Mouse (Mus musculus) hindbrain, embryonic 14.5 days (tissue): ENCODE results near the gene Frrs1l. TPM values are rescaled to one million over a fixed set of nuclear protein-coding genes. Genes with fewer than 3 reads are reported as not detected.

ENCODE experiments used
- ATAC-seq: fragments of 200-750 bp; cut with Nextera tagmentation; 2 replicates; pipeline ENCODE4 v1.8.0; 2017; ENCODE audit warnings: moderate number of reproducible peaks, mild to moderate bottlenecking, moderate TSS enrichment, moderate library complexity; ENCODE audit not compliant: low FRiP score
- DNase-seq: peaks from one replicate; pipeline ENCODE4 v3.0.0-alpha.2; 2015; ENCODE audit warnings: low spot score
- H3K27ac ChIP-seq: fragments of 300-500 bp; sonication (generic); 2 replicates; pipeline ENCODE4 v1.5.1; 2014; ENCODE audit warnings: mild to moderate bottlenecking, moderate library complexity
- H3K27me3 ChIP-seq: fragments of 300-500 bp; sonication (generic); 2 replicates; pipeline ENCODE4 v1.6.1; 2014; ENCODE audit warnings: mild to moderate bottlenecking, low read length, mixed read lengths; ENCODE audit not compliant: control insufficient read depth, insufficient read depth
- H3K36me3 ChIP-seq: fragments of 300-500 bp; sonication (generic); replicated peaks from 2 replicates; pipeline ENCODE4 v1.6.1; 2014; ENCODE audit not compliant: control insufficient read depth, insufficient read depth
- H3K4me1 ChIP-seq: fragments of 300-500 bp; sonication (generic); replicated peaks from 2 replicates; pipeline ENCODE4 v1.6.1; 2014; ENCODE audit warnings: antibody characterized with exemption, low read length, mixed read lengths; ENCODE audit not compliant: control insufficient read depth, insufficient read depth
- H3K4me2 ChIP-seq: fragments of 300-500 bp; sonication (generic); replicated peaks from 2 replicates; pipeline ENCODE4 v1.6.1; 2014; ENCODE audit warnings: mild to moderate bottlenecking, moderate library complexity
- H3K4me3 ChIP-seq: fragments of 300-500 bp; sonication (generic); replicated peaks from 2 replicates; pipeline ENCODE4 v1.5.1; 2014; ENCODE audit warnings: mild to moderate bottlenecking, low read length
- H3K9ac ChIP-seq: fragments of 300-500 bp; sonication (generic); 2 replicates; pipeline ENCODE4 v1.6.1; 2014
- H3K9me3 ChIP-seq: fragments of 300-500 bp; sonication (generic); 2 replicates; pipeline ENCODE4 v1.6.1; 2016; ENCODE audit warnings: low read length; ENCODE audit not compliant: control insufficient read depth
- WGBS: fragments of 180-500 bp; shearing (Covaris S2); extraction: QIAGEN DNeasy Blood & Tissue Kit; methylation state at CpG from one replicate; pipeline ENCODE4 v1.1.7; 2014; 5-methylcytosine and 5-hydroxymethylcytosine counted together
- polyA plus RNA-seq: library from polyadenylated mRNA; unstranded; fragments of >200 nt; fragmentation: Nextera tagmentation; extraction: Ambion mirVana; gene quantifications from 2 replicates; pipeline ENCODE4 v1.2.1, GENCODE M21; 2014

Frrs1l gene
- polyA plus RNA-seq: 34.2 and 38.2 TPM in 2 replicates

DNA sequence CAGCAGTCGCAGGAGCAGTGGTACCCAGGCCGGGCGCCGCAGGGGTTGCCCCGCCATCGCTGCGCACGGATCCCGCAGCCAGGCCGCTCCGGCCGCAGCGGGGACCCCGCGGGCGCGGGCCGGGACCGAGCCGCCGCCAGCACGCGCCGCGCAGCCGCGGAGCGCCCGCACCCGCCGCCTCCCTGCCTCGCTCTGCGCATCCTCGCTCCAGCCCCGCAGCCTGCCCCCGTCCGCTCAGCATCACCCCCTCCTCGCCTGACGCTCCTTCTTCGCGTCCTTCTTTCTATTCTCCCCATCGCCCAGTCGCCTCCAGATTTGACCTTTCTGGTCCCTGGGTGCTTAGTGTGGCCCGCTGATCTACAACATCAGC is at the start of gene Frrs1l:
Gene Frrs1l, minus strand, starts transcription at position 177 of the 370 bp plus-strand sequence.
- Histone ChIP-seq H3K9ac (peak within 1 kb of the TSS; percentile 77), H3K27ac (peak within 1 kb of the TSS; percentile 86), H3K9me3 (no peaks in the 10 kb centered on the region), H3K36me3 (peaks cover 3% of the 10 kb centered on the region; the same call in 1 of the 2 replicates), H3K27me3 (no peaks in the 10 kb centered on the region), H3K4me2 (peak within 1 kb of the TSS; percentile 85), H3K4me3 (peak within 1 kb of the TSS; percentile 69), H3K4me1 (peaks cover 5% of the 10 kb centered on the region; the same call in 1 of the 2 replicates)
- DNase-seq (peak; percentile 68), ATAC-seq (peak; percentile 92)
- WGBS: under 1% methylated on average over 38 of the region's 44 CpGs

GRCm38 (mm10) chr4:57039127-57040031 is 49.2 kb upstream of the Frrs1l start:
- ATAC-seq (peak; percentile 83), DNase-seq (peak; percentile 65)
- Histone ChIP-seq H3K27me3 (no peaks in the 10 kb centered on the region), H3K27ac (peak overlapping the region; percentile 58), H3K4me3 (peak overlapping the region; percentile 16), H3K36me3 (no peaks in the 10 kb centered on the region), H3K4me1 (no peaks in the 10 kb centered on the region; the same call in 1 of the 2 replicates), H3K9me3 (0 out of 2 replicates have a peak, but pooled peaks cover 2% of the 10 kb centered on the region), H3K9ac (peak overlapping the region; percentile 30), H3K4me2 (peak overlapping the region; percentile 53)
- 8% methylated on average over 22 of the region's 23 CpGs for WGBS

- Histone ChIP-seq H3K4me3 (no peak overlapping the region), H3K27ac (no peak overlapping the region), H3K27me3 (no peaks in the 10 kb centered on the region), H3K9me3 (no peaks in the 10 kb centered on the region), H3K4me2 (no peak overlapping the region), H3K4me1 (no peaks in the 10 kb centered on the region; the same call in 1 of the 2 replicates), H3K9ac (no peak overlapping the region), H3K36me3 (no peaks in the 10 kb centered on the region)
- 77% methylated on average over 7 of the region's 7 CpGs for WGBS
- ATAC-seq: no peak
- no peak for DNase-seq
Observed at GRCm38 (mm10) chr4:57037554-57037953, 47.4 kb upstream of the Frrs1l start.

DNA sequence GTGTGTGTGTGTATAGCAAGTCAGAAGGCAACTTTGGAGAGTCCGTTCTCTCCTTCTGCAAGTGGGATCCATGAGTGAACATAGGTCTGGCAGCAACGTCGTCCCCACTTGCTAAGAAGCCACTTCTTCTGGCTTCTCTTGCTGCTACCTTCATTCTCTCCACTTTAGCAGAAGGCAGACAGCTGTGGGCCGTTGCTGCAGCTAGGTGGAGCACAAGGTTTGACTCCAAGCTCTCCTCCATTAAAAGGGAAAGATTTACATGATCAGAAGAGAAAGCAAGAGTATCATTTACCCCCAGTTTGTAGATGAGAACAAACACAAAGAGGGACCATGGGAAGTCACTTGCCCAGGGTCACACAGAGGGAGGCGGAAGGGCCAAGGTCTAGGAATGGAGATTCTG is 44.0 kb upstream of the Frrs1l start:
- 83% methylated on average over 5 of the region's 5 CpGs for WGBS
- Histone ChIP-seq H3K27me3 (no peaks in the 10 kb centered on the region), H3K36me3 (no peaks in the 10 kb centered on the region; the same call in 1 of the 2 replicates), H3K9ac (no peak overlapping the region), H3K4me1 (no peaks in the 10 kb centered on the region; the same call in 1 of the 2 replicates), H3K4me3 (no peak overlapping the region), H3K27ac (no peak overlapping the region), H3K4me2 (no peak overlapping the region), H3K9me3 (no peaks in the 10 kb centered on the region)
- DNase-seq: no peak
- no peak for ATAC-seq

DNA sequence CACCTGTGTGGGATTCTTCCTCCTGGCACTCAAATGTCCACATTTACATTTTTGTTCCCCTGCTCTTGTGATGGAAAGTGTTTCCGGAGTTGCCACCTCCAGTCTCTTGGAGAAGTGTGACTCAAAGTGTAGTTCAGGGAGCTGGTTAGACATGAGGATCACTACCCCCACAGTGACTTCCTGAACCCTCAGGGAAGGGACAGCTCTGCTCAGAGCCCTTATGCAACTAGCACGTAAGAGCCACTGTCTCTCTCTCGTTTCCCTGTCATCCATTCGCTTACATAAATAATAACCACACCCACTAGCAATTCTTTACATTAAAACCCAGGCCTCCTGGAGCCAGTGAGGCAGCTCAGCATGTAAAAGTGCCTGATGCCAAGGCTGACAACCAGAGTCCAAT is 41.2 kb upstream of the Frrs1l start:
- Histone ChIP-seq H3K27me3 (no peaks in the 10 kb centered on the region), H3K9ac (no peak overlapping the region), H3K27ac (no peak overlapping the region), H3K9me3 (no peaks in the 10 kb centered on the region), H3K4me3 (no peak overlapping the region), H3K4me1 (no peaks in the 10 kb centered on the region), H3K36me3 (no peaks in the 10 kb centered on the region; the same call in 1 of the 2 replicates), H3K4me2 (no peak overlapping the region)
- 79% methylated on average over 4 of the region's 4 CpGs for WGBS
- DNase-seq (no peak), ATAC-seq (no peak)

DNA sequence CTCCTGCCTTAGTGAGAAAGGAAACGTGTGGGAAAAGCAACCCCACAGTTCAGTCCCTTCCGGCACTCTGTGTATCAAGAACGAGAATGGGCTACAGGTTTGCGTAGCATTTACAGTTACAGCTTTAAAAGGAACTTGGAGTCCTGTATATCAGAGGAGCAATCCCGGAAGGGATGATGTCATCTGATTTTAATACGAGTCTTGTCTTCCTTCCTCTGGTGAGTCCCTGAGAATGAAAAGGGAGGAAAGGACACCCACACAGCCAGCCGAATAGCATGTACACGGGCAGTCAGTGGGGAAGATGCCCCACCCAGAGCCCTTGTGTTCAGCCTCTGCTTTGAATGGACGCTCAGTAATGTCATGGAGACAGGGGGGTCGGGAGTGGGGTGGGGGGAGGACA is 37.8 kb upstream of the Frrs1l start:
- ATAC-seq (no peak), DNase-seq (no peak)
- no peaks in the 10 kb centered on the region for H3K27me3 ChIP-seq
- no peak overlapping the region for H3K9ac ChIP-seq
- H3K9me3 ChIP-seq: no peaks in the 10 kb centered on the region
- no peak overlapping the region for H3K4me2 ChIP-seq
- 59% methylated on average over 10 of the region's 10 CpGs for WGBS
- H3K27ac ChIP-seq: no peak overlapping the region
- H3K36me3 ChIP-seq: no peaks in the 10 kb centered on the region; the same call in 1 of the 2 replicates
- H3K4me1 ChIP-seq: no peaks in the 10 kb centered on the region
- H3K4me3 ChIP-seq: no peak overlapping the region

DNA sequence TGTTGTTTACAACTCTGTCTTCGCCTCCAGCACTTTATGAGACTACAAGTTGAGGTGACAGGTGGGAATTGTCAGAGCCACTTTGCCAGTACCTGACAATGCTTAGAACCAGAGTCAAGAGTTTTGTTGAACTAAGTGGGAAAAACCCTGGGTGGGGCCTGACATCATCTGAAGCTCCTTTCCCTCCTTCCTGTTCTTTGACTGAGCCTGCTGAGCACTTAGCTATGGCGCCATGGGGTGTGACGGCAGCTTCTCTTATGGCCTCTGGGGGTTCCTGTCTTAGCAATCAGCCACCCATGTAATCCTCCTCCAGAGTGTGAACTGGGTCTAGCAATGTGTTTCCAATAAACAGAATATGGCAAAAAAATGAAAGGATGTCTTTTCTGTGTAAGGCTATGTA is 33.3 kb upstream of the Frrs1l start:
- H3K36me3 ChIP-seq: no peaks in the 10 kb centered on the region
- no peaks in the 10 kb centered on the region for H3K27me3 ChIP-seq
- H3K27ac ChIP-seq: no peak overlapping the region
- H3K9ac ChIP-seq: no peak overlapping the region
- no peaks in the 10 kb centered on the region for H3K9me3 ChIP-seq
- H3K4me1 ChIP-seq: no peaks in the 10 kb centered on the region
- DNase-seq (no peak), ATAC-seq (no peak)
- H3K4me3 ChIP-seq: no peak overlapping the region
- 66% methylated on average over 3 of the region's 3 CpGs for whole genome bisulfite sequencing
- H3K4me2 ChIP-seq: no peak overlapping the region

DNA sequence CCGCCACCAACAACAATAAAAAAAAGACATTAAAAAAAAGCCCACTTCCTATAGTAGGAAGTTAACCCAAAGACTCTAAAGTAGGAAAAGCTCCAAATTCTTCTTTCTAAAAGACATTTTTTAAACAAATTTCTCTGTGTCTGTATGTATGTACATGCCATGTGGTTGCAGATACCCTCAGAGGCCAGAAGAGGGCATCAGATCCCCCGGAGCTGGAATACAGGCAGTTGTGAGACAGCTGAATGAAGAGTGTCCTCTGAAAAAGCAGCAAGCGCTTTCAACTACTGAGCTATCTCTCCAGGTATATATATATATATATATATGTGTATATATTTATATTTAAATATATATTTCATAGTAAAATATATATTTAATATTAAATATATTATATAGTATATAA is 31.1 kb upstream of the Frrs1l start:
- DNase-seq: no peak
- no peak overlapping the region for H3K4me2 ChIP-seq
- H3K4me3 ChIP-seq: no peak overlapping the region
- no peaks in the 10 kb centered on the region for H3K4me1 ChIP-seq
- H3K9me3 ChIP-seq: no peaks in the 10 kb centered on the region
- ATAC-seq: no peak
- H3K9ac ChIP-seq: no peak overlapping the region
- H3K27me3 ChIP-seq: no peaks in the 10 kb centered on the region
- H3K36me3 ChIP-seq: no peaks in the 10 kb centered on the region
- no peak overlapping the region for H3K27ac ChIP-seq
- WGBS: 87% methylated on average over 3 of the region's 3 CpGs

DNA sequence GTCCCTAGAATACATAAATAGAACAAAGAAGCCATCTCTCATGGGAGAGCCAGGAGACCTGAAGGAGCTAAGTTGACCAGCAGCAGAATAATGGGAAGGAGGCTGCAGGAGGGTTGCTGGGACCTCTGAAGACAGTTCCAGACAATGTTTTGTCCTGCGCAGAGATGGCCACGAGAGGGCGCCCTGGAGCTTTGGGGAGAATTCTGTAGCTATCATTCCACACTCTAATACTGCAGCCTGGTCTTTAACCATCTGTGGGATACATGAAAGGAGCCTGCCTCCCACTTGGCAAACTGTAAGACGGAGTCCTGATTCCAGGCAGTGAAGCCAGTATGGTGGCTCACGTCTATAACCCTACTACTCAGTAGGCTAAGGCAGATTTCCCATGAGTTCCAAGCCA is 27.0 kb upstream of the Frrs1l start:
- Histone ChIP-seq H3K27ac (no peak overlapping the region), H3K9me3 (no peaks in the 10 kb centered on the region), H3K4me3 (no peak overlapping the region), H3K27me3 (no peaks in the 10 kb centered on the region), H3K4me2 (no peak overlapping the region), H3K36me3 (no peaks in the 10 kb centered on the region), H3K4me1 (no peaks in the 10 kb centered on the region), H3K9ac (no peak overlapping the region)
- 29% methylated on average over 5 of the region's 5 CpGs for WGBS
- ATAC-seq (peak; percentile 43; the same call in 1 of the 2 replicates), DNase-seq (peak; percentile 73)
